Mouse (Mus musculus) limb, embryonic 14.5 days (tissue): ENCODE measurements around the gene Adam10. TPM values are rescaled to one million over a fixed set of nuclear protein-coding genes. Genes with fewer than 3 reads are reported as not detected.

Source experiments
- ATAC-seq: fragments of 200-750 bp; cut with Nextera tagmentation; 2 replicates; pipeline ENCODE4 v1.8.0; 2017; ENCODE audit warnings: low read depth, moderate number of reproducible peaks, moderate TSS enrichment; ENCODE audit not compliant: low FRiP score
- DNase-seq: peaks from one replicate; pipeline ENCODE4 v3.0.0-alpha.2; 2015; ENCODE audit warnings: low spot score
- H3K27ac ChIP-seq: fragments of 300-500 bp; sonication (generic); replicated peaks from 2 replicates; pipeline ENCODE4 v1.5.1; 2014; ENCODE audit warnings: low read depth, mild to moderate bottlenecking, low read length, moderate library complexity, mixed read lengths
- H3K27me3 ChIP-seq: fragments of 300-500 bp; sonication (generic); 2 replicates; pipeline ENCODE4 v1.6.1; 2014; ENCODE audit warnings: low read length, mixed read lengths; ENCODE audit not compliant: control insufficient read depth, insufficient read depth
- H3K36me3 ChIP-seq: fragments of 300-500 bp; sonication (generic); 2 replicates; pipeline ENCODE4 v1.6.1; 2014; ENCODE audit warnings: mild to moderate bottlenecking, low read length, moderate library complexity, mixed read lengths; ENCODE audit not compliant: control insufficient read depth, insufficient read depth
- H3K4me1 ChIP-seq: fragments of 300-500 bp; sonication (generic); 2 replicates; pipeline ENCODE4 v1.6.1; 2014; ENCODE audit warnings: antibody characterized with exemption, low read length, mixed read lengths; ENCODE audit not compliant: control insufficient read depth, insufficient read depth
- H3K4me2 ChIP-seq: fragments of 300-500 bp; sonication (generic); replicated peaks from 2 replicates; pipeline ENCODE4 v1.6.1; 2014; ENCODE audit warnings: low read depth, mild to moderate bottlenecking, low read length, moderate library complexity; ENCODE audit not compliant: severe bottlenecking
- H3K4me3 ChIP-seq: fragments of 300-500 bp; sonication (generic); replicated peaks from 2 replicates; pipeline ENCODE4 v1.5.1; 2014; ENCODE audit warnings: low read length
- H3K9ac ChIP-seq: fragments of 300-500 bp; sonication (generic); 2 replicates; pipeline ENCODE4 v1.6.1; 2014; ENCODE audit warnings: mild to moderate bottlenecking, low read depth, low read length, moderate library complexity; ENCODE audit not compliant: severe bottlenecking
- H3K9me3 ChIP-seq: fragments of 300-500 bp; sonication (generic); 2 replicates; pipeline ENCODE4 v1.6.1; 2016; ENCODE audit warnings: low read length; ENCODE audit not compliant: control insufficient read depth
- POLR2A ChIP-seq: fragments of 200-500 bp; IDR thresholded peaks from 2 replicates; pipeline ENCODE4 v1.8.0; 2012; ENCODE audit warnings: inconsistent platforms, mild to moderate bottlenecking, moderate library complexity, borderline replicate concordance; ENCODE audit not compliant: insufficient read depth, insufficient read length; ENCODE audit errors: extremely low read depth
- WGBS: fragments of 180-500 bp; shearing (Covaris S2); extraction: QIAGEN DNeasy Blood & Tissue Kit; methylation state at CpG from one replicate; pipeline ENCODE4 v1.1.7; 2014; 5-methylcytosine and 5-hydroxymethylcytosine counted together
- polyA plus RNA-seq, 2 experiments: library from polyadenylated mRNA; depleted of rRNA in 1 of 2; stranded (reverse) in 1 of 2; unstranded in 1 of 2; fragments of >200 nt; fragmentation: Nextera tagmentation in 1 of 2; extraction: Ambion mirVana in 1 of 2; gene quantifications; 2 replicates each; pipeline versions ENCODE4 v1.2.1 to v1.2.3; 2012 to 2014

Gene Adam10
- polyA plus RNA-seq (2012; rRNA removed) (37.3 and 41.3 TPM in 2 replicates), polyA plus RNA-seq (2014; fragmentation: Nextera tagmentation; extraction: Ambion mirVana) (58.2 and 61.9 TPM in 2 replicates)

DNA sequence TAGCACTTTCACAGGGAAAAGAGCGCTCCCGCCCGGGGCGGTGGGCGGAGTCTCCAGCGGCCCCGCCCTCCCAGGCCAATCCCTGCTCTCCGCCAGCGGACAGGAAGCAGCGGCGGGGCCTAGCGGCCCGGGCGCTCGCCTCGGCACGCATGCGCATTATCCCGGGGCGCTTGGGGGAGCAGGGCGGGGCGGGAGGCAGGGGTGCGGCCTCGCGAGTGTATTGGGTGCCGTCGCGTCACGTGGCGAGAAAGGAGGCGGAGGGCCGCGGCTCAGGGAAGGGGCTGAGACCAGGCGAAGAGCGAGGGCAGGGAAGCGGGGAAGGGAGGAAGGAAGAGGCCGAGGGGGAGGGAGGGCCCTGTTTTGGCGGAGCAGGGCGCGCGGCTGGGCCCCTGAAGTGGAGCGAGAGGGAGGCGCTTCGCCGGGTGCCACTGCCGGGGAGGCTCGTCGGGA is at the start of gene Adam10:
Gene Adam10 (plus strand): TSS at position 316 of the 450 bp plus-strand sequence.
- ATAC-seq (peak; percentile 98), DNase-seq (peak; percentile 96)
- no peaks in the 10 kb centered on the region for H3K9me3 ChIP-seq
- 1% methylated on average over 39 of the region's 48 CpGs for WGBS
- peaks cover 4% of the 10 kb centered on the region; the same call in 1 of the 2 replicates for H3K4me1 ChIP-seq
- H3K4me2 ChIP-seq: peak within 1 kb of the TSS; percentile 83
- H3K9ac ChIP-seq: peak within 1 kb of the TSS; percentile 93
- peak within 1 kb of the TSS; percentile 95 for H3K27ac ChIP-seq
- peak within 1 kb of the TSS; percentile 88 for H3K4me3 ChIP-seq
- no peaks in the 10 kb centered on the region for H3K27me3 ChIP-seq
- TF ChIP-seq POLR2A: peak; percentile 90; the same call in 1 of the 2 replicates
- no peaks in the 10 kb centered on the region for H3K36me3 ChIP-seq

GRCm38 (mm10) chr9:70629711-70630110 is 49.1 kb upstream of the Adam10 start:
- Histone ChIP-seq H3K9ac (no peak overlapping the region), H3K27ac (no peak overlapping the region), H3K9me3 (no peaks in the 10 kb centered on the region), H3K27me3 (no peaks in the 10 kb centered on the region), H3K4me3 (no peak overlapping the region), H3K4me2 (no peak overlapping the region), H3K4me1 (peaks cover 3% of the 10 kb centered on the region; the same call in 1 of the 2 replicates), H3K36me3 (no peaks in the 10 kb centered on the region; the same call in 1 of the 2 replicates)
- WGBS: 74% methylated on average over 2 of the region's 2 CpGs
- ATAC-seq (no peak), DNase-seq (no peak)
- TF ChIP-seq POLR2A: no peak

- no peak for ATAC-seq
- no peak for TF ChIP-seq POLR2A
- peak; percentile 27 for DNase-seq
- Histone ChIP-seq H3K27me3 (no peaks in the 10 kb centered on the region), H3K36me3 (no peaks in the 10 kb centered on the region), H3K9ac (no peak overlapping the region), H3K4me3 (no peak overlapping the region), H3K9me3 (no peaks in the 10 kb centered on the region), H3K27ac (no peak overlapping the region), H3K4me1 (peaks cover 3% of the 10 kb centered on the region; the same call in 1 of the 2 replicates), H3K4me2 (no peak overlapping the region)
- 15% methylated on average over 5 of the region's 5 CpGs for WGBS
Observed at GRCm38 (mm10) chr9:70631665-70632064, 47.1 kb upstream of the Adam10 start.

DNA sequence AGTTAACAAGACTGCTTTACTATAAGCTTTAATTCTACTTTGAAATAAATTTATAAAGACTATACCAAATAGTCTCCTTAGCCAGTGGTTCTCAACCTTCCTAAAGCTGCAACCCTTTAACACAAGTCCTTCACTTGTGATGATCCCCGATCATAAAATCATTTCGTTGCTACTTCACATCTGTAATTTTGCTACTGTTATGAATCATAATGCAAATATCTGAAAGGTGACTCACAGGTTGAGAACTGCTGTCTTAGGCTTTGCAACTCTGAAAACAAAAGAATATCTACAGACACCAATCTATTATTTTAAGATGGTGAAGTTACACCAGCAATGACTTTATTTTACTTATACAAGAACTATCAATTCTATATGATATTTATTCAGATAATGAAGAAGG is 42.0 kb upstream of the Adam10 start:
- 83% methylated on average over 2 of the region's 2 CpGs for WGBS
- H3K36me3 ChIP-seq: no peaks in the 10 kb centered on the region
- no peaks in the 10 kb centered on the region for H3K27me3 ChIP-seq
- no peak for DNase-seq
- no peaks in the 10 kb centered on the region for H3K9me3 ChIP-seq
- H3K27ac ChIP-seq: no peak overlapping the region
- no peak for TF ChIP-seq POLR2A
- no peak overlapping the region for H3K4me3 ChIP-seq
- no peaks in the 10 kb centered on the region for H3K4me1 ChIP-seq
- H3K4me2 ChIP-seq: no peak overlapping the region
- no peak for ATAC-seq
- no peak overlapping the region for H3K9ac ChIP-seq

DNA sequence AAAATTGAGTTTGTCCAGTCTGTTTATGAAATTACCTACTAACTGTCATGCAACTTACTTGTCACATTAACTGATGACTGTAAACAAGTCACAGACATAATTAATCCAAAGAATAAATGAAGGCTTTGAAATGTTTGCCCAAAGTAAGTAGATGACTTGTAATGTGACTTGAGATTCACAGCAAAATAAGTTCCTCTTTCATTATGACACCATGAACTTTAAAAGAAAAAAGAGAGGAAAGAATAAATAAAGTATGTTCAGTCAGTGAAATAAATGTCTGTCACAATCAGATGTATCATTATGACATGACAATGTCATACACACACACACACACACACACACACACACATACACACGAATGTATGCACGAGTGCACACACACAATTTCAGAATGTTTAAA is 28.5 kb upstream of the Adam10 start:
- ATAC-seq (no peak), DNase-seq (no peak)
- H3K4me2 ChIP-seq: no peak overlapping the region

More for the DNA sequence above, 28.5 kb upstream of the Adam10 start:
- Histone ChIP-seq H3K27me3 (no peaks in the 10 kb centered on the region), H3K4me3 (no peak overlapping the region), H3K27ac (no peak overlapping the region), H3K36me3 (no peaks in the 10 kb centered on the region), H3K4me1 (0 out of 2 replicates have a peak, but pooled peaks cover 4% of the 10 kb centered on the region), H3K9me3 (no peaks in the 10 kb centered on the region), H3K9ac (no peak overlapping the region)
- WGBS: 87% methylated on average over 2 of the region's 2 CpGs
- TF ChIP-seq POLR2A: no peak
